Mouse (Mus musculus) megakaryocyte, adult 5-6 weeks (primary cell): ENCODE results near the gene Rhox3c. TPM values are rescaled to one million over a fixed set of nuclear protein-coding genes. Genes with fewer than 3 reads are reported as not detected.
"Not testable (repeated sequence)": the region's sequence is repeated elsewhere in the genome, so short reads cannot be mapped to it uniquely, and the experiment has no call there.

Experiments used
- ATAC-seq: 2 replicates; pipeline ENCODE4 v1.8.0; 2016; ENCODE audit warnings: mild to moderate bottlenecking, inconsistent platforms; ENCODE audit not compliant: poor library complexity, severe bottlenecking
- total RNA-seq, 2 experiments: library from RNA; stranded (forward) in 1 of 2; stranded (reverse) in 1 of 2; fragments of 153-499, 151-499 nt in 1 of 2; fragments of 221-1000, 200-1000 nt in 1 of 2; gene quantifications; 2 replicates each; pipeline versions ENCODE4 v1.2.3 to v1.2.4; 2015 to 2017

The Rhox3c gene
- total RNA-seq (2015) (not detected in 2 replicates), total RNA-seq (2017) (not detected in 2 replicates)

DNA sequence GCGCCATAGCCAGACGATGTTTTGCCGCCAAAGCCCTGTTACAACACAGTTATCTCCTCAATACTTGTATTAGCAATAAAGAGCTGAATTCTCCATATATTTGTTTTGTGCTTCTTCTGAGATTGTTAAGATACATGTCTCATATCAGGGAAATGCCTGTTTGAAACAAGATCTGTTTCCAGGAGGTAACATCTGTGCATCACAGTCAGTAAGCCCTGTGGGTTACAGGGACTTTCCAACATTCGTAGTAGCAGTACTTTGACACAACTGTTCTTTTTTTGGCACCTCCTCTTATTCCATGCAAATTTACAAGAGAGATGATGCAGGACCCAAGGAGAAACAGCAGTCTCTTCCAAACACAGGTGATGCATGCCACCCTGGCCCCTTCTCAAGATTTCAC is at the start of gene Rhox3c:
Rhox3c (plus strand) TSS at position 301 of the 400 bp plus-strand sequence.
- ATAC-seq = not testable (repeated sequence)

DNA sequence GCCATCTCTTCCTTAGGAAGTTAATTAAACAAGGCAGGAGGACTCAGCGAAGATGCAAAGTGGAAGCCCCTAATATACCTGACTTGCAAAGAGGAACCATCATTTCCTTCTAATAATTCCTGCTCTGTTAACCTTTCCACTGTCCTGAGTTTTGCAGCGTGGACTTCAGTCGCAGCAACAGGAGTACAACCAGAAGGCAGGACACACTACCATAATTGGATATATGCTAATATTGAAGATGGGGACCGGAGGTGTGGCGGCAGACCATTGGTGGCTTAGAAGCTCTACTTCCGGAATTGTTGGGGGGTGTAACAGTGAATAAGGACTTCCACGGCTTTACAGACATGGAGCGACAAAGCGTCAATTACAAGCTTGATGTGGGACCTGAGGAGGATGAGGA is 46.6 kb upstream of the Rhox3c start, which contains the start of gene Rhox2b:
Rhox2b (plus strand) TSS at position 301 of the 400 bp plus-strand sequence.
- not testable (repeated sequence) for ATAC-seq

DNA sequence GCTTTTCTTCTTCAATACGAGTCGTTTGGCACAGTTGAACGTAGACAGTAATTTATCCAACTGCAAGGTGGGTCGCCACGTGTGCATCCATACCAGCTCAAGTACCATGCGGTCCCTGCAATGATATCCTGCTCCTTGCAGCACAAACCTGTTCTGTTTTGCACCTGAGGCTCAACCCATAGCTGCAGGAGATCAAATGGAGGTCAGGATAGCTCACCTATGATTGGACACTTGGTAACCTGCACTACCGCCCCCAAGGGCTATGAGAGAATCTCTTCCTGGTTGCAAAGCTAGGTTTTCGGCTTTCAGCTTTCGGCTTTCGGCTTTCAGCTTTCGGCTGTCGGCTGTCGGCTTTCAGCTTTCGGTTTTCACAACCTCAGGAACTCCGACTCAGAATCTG is 26.2 kb upstream of the Rhox3c start, which contains the start of gene Rhox4b:
Rhox4b (plus strand) TSS at position 301 of the 400 bp plus-strand sequence.
- not testable (repeated sequence) for ATAC-seq

DNA sequence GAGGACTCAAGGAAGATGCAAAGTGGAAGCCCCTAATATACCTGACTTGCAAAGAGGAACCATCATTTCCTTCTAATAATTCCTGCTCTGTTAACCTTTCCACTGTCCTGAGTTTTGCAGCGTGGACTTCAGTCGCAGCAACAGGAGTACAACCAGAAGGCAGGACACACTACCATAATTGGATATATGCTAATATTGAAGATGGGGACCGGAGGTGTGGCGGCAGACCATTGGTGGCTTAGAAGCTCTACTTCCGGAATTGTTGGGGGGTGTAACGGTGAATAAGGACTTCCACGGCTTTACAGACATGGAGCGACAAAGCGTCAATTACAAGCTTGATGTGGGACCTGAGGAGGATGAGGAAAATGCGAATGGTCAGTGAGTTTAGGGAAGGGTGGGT is 5.0 kb upstream of the Rhox3c start, which contains the start of gene Rhox2c:
Rhox2c (plus strand) TSS at position 301 of the 400 bp plus-strand sequence.
- not testable (repeated sequence) for ATAC-seq

DNA sequence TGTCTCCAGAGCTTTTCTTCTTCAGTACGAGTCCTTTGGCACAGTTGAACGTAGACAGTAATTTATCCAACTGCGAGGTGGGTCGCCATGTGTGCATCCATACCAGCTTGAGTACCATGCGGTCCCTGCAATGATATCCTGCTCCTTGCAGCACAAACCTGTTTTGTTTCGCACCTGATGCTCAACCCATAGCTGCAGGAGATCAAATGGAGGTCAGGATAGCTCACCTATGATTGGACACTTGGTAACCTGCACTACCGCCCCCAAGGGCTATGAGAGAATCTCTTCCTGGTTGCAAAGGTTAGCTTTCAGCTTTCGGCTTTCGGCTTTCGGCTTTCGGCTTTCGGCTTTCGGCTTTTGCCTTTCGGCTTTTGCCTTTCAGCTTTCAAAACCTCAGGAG is 21.7 kb downstream of the Rhox3c start, which contains the start of gene Rhox4c:
Rhox4c (plus strand) TSS at position 301 of the 400 bp plus-strand sequence.
- ATAC-seq = not testable (repeated sequence)

DNA sequence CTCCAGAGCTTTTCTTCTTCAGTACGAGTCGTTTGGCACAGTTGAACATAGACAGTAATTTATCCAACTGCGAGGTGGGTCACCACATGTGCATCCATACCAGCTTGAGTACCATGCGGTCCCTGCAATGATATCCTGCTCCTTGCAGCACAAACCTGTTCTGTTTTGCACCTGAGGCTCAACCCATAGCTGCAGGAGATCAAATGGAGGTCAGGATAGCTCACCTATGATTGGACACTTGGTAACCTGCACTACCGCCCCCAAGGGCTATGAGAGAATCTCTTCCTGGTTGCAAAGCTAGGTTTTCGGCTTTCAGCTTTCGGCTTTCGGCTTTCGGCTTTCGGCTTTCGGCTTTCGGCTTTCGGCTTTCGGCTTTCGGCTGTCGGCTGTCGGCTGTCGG is 55.7 kb downstream of the Rhox3c start, which contains the start of gene Rhox4d:
Rhox4d (plus strand) TSS at position 301 of the 400 bp plus-strand sequence.
- not testable (repeated sequence) for ATAC-seq

Other genes with a start within 250 kb of the Rhox3c start
- gene Gm9, start 247.5 kb upstream of the Rhox3c start, total RNA-seq (2015) = not detected in 2 replicates
- gene Gm9, start 247.5 kb upstream of the Rhox3c start, total RNA-seq (2017) = not detected in 2 replicates
- gene Rhox1, start 236.3 kb upstream of the Rhox3c start, total RNA-seq (2015) = not detected in 2 replicates
- gene Rhox1, start 236.3 kb upstream of the Rhox3c start, total RNA-seq (2017) = not detected in 2 replicates
- not detected in 2 replicates for gene Rhox2a, start 213.6 kb upstream of the Rhox3c start, total RNA-seq (2015)
- not detected in 2 replicates for gene Rhox2a, start 213.6 kb upstream of the Rhox3c start, total RNA-seq (2017)
- not detected in 2 replicates for gene Rhox3a, start 208.7 kb upstream of the Rhox3c start, total RNA-seq (2015)
- gene Rhox3a, start 208.7 kb upstream of the Rhox3c start, total RNA-seq (2017) = not detected in 2 replicates
- not detected in 2 replicates for gene Rhox4a, start 193.2 kb upstream of the Rhox3c start, total RNA-seq (2015)
- gene Rhox4a, start 193.2 kb upstream of the Rhox3c start, total RNA-seq (2017) = not detected in 2 replicates
- not detected in 2 replicates for gene Rhox3a2, start 78.6 kb upstream of the Rhox3c start, total RNA-seq (2015)
- not detected in 2 replicates for gene Rhox3a2, start 78.6 kb upstream of the Rhox3c start, total RNA-seq (2017)
- not detected in 2 replicates for gene Rhox4a2, start 67.7 kb upstream of the Rhox3c start, total RNA-seq (2015)
- gene Rhox4a2, start 67.7 kb upstream of the Rhox3c start, total RNA-seq (2017) = not detected in 2 replicates
- not detected in 2 replicates for gene Rhox2b, start 46.5 kb upstream of the Rhox3c start, total RNA-seq (2015)
- gene Rhox2b, start 46.5 kb upstream of the Rhox3c start, total RNA-seq (2017) = not detected in 2 replicates
- gene Rhox4b, start 26.1 kb upstream of the Rhox3c start, total RNA-seq (2015) = not detected in 2 replicates
- gene Rhox4b, start 26.1 kb upstream of the Rhox3c start, total RNA-seq (2017) = not detected in 2 replicates
- not detected in 2 replicates for gene Rhox2c, start 4.9 kb upstream of the Rhox3c start, total RNA-seq (2015)
- not detected in 2 replicates for gene Rhox2c, start 4.9 kb upstream of the Rhox3c start, total RNA-seq (2017)
- not detected in 2 replicates for gene Rhox4c, start 21.8 kb downstream of the Rhox3c start, total RNA-seq (2015)
- gene Rhox4c, start 21.8 kb downstream of the Rhox3c start, total RNA-seq (2017) = not detected in 2 replicates
- not detected in 2 replicates for gene Rhox2d, start 34.8 kb downstream of the Rhox3c start, total RNA-seq (2015)
- not detected in 2 replicates for gene Rhox2d, start 34.8 kb downstream of the Rhox3c start, total RNA-seq (2017)
- not detected in 2 replicates for gene Rhox4d, start 55.8 kb downstream of the Rhox3c start, total RNA-seq (2015)
- not detected in 2 replicates for gene Rhox4d, start 55.8 kb downstream of the Rhox3c start, total RNA-seq (2017)
- gene Rhox2e, start 71.9 kb downstream of the Rhox3c start, total RNA-seq (2015) = not detected in 2 replicates
- not detected in 2 replicates for gene Rhox2e, start 71.9 kb downstream of the Rhox3c start, total RNA-seq (2017)
- gene Rhox3e, start 83.4 kb downstream of the Rhox3c start, total RNA-seq (2015) = not detected in 2 replicates
- gene Rhox3e, start 83.4 kb downstream of the Rhox3c start, total RNA-seq (2017) = not detected in 2 replicates
- gene Rhox4e, start 98.8 kb downstream of the Rhox3c start, total RNA-seq (2015) = not detected in 2 replicates
- gene Rhox4e, start 98.8 kb downstream of the Rhox3c start, total RNA-seq (2017) = not detected in 2 replicates
- not detected in 2 replicates for gene Rhox2f, start 112.8 kb downstream of the Rhox3c start, total RNA-seq (2015)
- gene Rhox2f, start 112.8 kb downstream of the Rhox3c start, total RNA-seq (2017) = not detected in 2 replicates
- gene Rhox3f, start 122.4 kb downstream of the Rhox3c start, total RNA-seq (2015) = not detected in 2 replicates
- gene Rhox3f, start 122.4 kb downstream of the Rhox3c start, total RNA-seq (2017) = not detected in 2 replicates
- not detected in 2 replicates for gene Rhox4f, start 149.1 kb downstream of the Rhox3c start, total RNA-seq (2015)
- not detected in 2 replicates for gene Rhox4f, start 149.1 kb downstream of the Rhox3c start, total RNA-seq (2017)
- gene Rhox3g, start 170.0 kb downstream of the Rhox3c start, total RNA-seq (2015) = not detected in 2 replicates
- gene Rhox3g, start 170.0 kb downstream of the Rhox3c start, total RNA-seq (2017) = not detected in 2 replicates
- gene Rhox2g, start 184.9 kb downstream of the Rhox3c start, total RNA-seq (2015) = not detected in 2 replicates
- not detected in 2 replicates for gene Rhox2g, start 184.9 kb downstream of the Rhox3c start, total RNA-seq (2017)
- gene Rhox4g, start 192.7 kb downstream of the Rhox3c start, total RNA-seq (2015) = not detected in 2 replicates
- gene Rhox4g, start 192.7 kb downstream of the Rhox3c start, total RNA-seq (2017) = not detected in 2 replicates
- gene Rhox3h, start 210.2 kb downstream of the Rhox3c start, total RNA-seq (2015) = not detected in 2 replicates
- gene Rhox3h, start 210.2 kb downstream of the Rhox3c start, total RNA-seq (2017) = not detected in 2 replicates
- not detected in 2 replicates for gene Rhox2h, start 214.7 kb downstream of the Rhox3c start, total RNA-seq (2015)
- not detected in 2 replicates for gene Rhox2h, start 214.7 kb downstream of the Rhox3c start, total RNA-seq (2017)